Mouse (Mus musculus) forebrain, embryonic 14.5 days (tissue): ENCODE measurements around the gene Ifnl2. TPM values are rescaled to one million over a fixed set of nuclear protein-coding genes. Genes with fewer than 3 reads are reported as not detected.
"Not testable (repeated sequence)": the region's sequence is repeated elsewhere in the genome, so short reads cannot be mapped to it uniquely, and the experiment has no call there.

Experiments used
- ATAC-seq: fragments of 200-750 bp; cut with Nextera tagmentation; 2 replicates; pipeline ENCODE4 v1.8.0; 2017; ENCODE audit warnings: mild to moderate bottlenecking, moderate library complexity
- DNase-seq: peaks from one replicate; pipeline ENCODE4 v3.0.0-alpha.2; 2015; ENCODE audit warnings: low spot score
- H3K27ac ChIP-seq: fragments of 300-500 bp; sonication (generic); 2 replicates; pipeline ENCODE4 v1.5.1; 2014; ENCODE audit warnings: low read depth, mild to moderate bottlenecking, control low read depth, low read length, moderate library complexity
- H3K27me3 ChIP-seq: fragments of 300-500 bp; sonication (generic); replicated peaks from 2 replicates; pipeline ENCODE4 v1.6.1; 2014; ENCODE audit warnings: low read length, control low read depth, mixed read lengths; ENCODE audit not compliant: control insufficient read depth, insufficient read depth
- H3K36me3 ChIP-seq: fragments of 300-500 bp; sonication (generic); 2 replicates; pipeline ENCODE4 v1.6.1; 2014; ENCODE audit warnings: low read length, control low read depth; ENCODE audit not compliant: control insufficient read depth, insufficient read depth
- H3K4me1 ChIP-seq: fragments of 300-500 bp; sonication (generic); 2 replicates; pipeline ENCODE4 v1.6.1; 2014; ENCODE audit warnings: antibody characterized with exemption, low read length, control low read depth; ENCODE audit not compliant: control insufficient read depth, insufficient read depth
- H3K4me2 ChIP-seq: fragments of 300-500 bp; sonication (generic); 2 replicates; pipeline ENCODE4 v1.6.1; 2014; ENCODE audit warnings: mild to moderate bottlenecking, control low read depth, low read length
- H3K4me3 ChIP-seq: fragments of 300-500 bp; sonication (generic); 2 replicates; pipeline ENCODE4 v1.5.1; 2014; ENCODE audit warnings: low read depth, low read length, control low read depth
- H3K9ac ChIP-seq: fragments of 300-500 bp; sonication (generic); 2 replicates; pipeline ENCODE4 v1.6.1; 2014; ENCODE audit warnings: mild to moderate bottlenecking, low read length, control low read depth, moderate library complexity
- H3K9me3 ChIP-seq: fragments of 300-500 bp; sonication (generic); replicated peaks from 2 replicates; pipeline ENCODE4 v1.6.1; 2016; ENCODE audit warnings: low read length, control low read depth, mixed read lengths; ENCODE audit not compliant: control insufficient read depth
- WGBS: fragments of 180-500 bp; shearing (Covaris S2); extraction: QIAGEN DNeasy Blood & Tissue Kit; methylation state at CpG from one replicate; pipeline ENCODE4 v1.1.7; 2014; 5-methylcytosine and 5-hydroxymethylcytosine counted together
- polyA plus RNA-seq: library from polyadenylated mRNA; unstranded; fragments of >200 nt; fragmentation: Nextera tagmentation; extraction: Ambion mirVana; gene quantifications from 2 replicates; pipeline ENCODE4 v1.2.1, GENCODE M21; 2014

Ifnl2 gene
- not detected in 2 replicates for polyA plus RNA-seq

DNA sequence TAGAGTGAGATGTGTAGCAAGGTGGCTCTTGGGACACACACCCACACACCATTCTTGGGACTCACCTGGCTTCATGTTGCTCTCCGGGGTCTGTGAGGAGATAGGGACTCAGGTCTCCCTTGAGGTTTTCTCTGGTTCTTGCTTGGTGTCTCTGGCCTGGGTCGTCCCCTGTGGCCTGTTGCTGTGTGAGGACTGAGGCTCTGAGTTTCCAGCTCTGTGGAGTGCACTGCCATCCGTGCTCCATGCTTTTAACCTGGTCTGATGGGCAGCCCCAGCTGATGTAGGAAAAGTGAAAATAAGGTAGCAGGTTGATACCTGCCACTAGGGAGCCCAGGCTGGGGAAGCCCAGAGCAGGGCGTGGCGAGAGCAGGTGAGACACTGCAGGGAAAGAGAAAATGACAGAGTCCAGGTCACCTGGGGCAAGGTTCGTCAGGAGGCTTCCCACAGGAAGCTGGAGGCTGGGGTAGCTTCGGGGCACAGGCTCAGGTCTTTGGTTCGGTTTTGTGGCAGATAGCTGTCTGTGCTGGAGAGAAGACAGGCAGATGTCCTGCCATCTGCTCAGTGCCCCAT lies at the start of gene Ifnl2:
Gene Ifnl2, minus strand, starts transcription at position 51 of the 570 bp plus-strand sequence.
- not testable (repeated sequence) for H3K27me3 ChIP-seq, H3K4me2 ChIP-seq, H3K4me3 ChIP-seq, H3K9me3 ChIP-seq, H3K27ac ChIP-seq, H3K9ac ChIP-seq, DNase-seq, ATAC-seq, H3K4me1 ChIP-seq, H3K36me3 ChIP-seq
- 60% methylated on average over 8 of the region's 8 CpGs for WGBS

DNA sequence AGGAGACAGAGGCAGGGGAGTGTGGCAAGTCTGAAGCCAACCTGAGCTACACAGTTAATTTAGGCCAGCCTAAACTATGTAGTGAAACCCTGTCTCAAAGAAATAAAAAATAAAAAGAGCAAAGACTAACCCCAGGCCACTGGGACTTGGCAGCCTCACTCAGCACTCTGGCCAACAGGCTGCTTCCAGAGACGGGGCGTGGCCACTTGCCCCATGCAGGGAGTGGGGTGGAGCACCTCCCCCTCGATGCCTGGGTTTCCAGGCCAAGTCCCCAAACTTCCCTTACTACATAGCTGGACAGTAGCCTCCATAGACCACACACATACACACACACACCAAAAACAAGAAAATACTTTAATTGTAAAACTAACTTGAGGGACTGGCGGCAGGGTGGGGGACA lies 48.2 kb upstream of the Ifnl2 start:
- 78% methylated on average over 4 of the region's 4 CpGs for WGBS
- Histone ChIP-seq H3K4me3 (no peak overlapping the region), H3K4me2 (no peak overlapping the region), H3K36me3 (peaks cover 41% of the 10 kb centered on the region), H3K9ac (no peak overlapping the region), H3K4me1 (no peaks in the 10 kb centered on the region), H3K9me3 (no peaks in the 10 kb centered on the region), H3K27ac (no peak overlapping the region), H3K27me3 (no peaks in the 10 kb centered on the region)
- no peak for ATAC-seq
- DNase-seq, result no peak

DNA sequence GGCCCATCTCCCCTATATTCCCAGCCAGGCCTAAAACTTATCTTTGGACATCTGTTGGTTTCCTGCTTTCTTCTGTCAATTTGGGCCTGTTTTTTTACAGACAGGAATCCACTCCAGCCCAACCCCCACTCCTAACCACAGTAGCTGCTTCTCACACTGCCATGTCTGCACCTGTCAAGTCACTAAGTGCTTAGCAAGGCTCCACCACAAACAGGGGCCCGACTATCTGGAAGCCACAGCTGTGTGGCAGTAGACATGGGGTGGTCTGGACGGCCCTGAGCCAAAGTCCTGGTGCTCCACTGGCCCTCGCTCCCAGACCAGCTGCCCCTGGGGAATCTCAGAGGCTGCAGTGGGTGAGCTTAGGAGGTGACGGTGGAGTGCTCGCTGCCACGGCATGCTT lies 47.5 kb upstream of the Ifnl2 start:
- H3K9me3 ChIP-seq, result no peaks in the 10 kb centered on the region
- no peak overlapping the region for H3K4me3 ChIP-seq
- no peak overlapping the region for H3K27ac ChIP-seq
- H3K27me3 ChIP-seq, result no peaks in the 10 kb centered on the region
- no peak overlapping the region for H3K9ac ChIP-seq
- no peaks in the 10 kb centered on the region for H3K4me1 ChIP-seq
- ATAC-seq (no peak), DNase-seq (no peak)
- 87% methylated on average over 6 of the region's 6 CpGs for WGBS
- peaks cover 35% of the 10 kb centered on the region for H3K36me3 ChIP-seq
- no peak overlapping the region for H3K4me2 ChIP-seq

DNA sequence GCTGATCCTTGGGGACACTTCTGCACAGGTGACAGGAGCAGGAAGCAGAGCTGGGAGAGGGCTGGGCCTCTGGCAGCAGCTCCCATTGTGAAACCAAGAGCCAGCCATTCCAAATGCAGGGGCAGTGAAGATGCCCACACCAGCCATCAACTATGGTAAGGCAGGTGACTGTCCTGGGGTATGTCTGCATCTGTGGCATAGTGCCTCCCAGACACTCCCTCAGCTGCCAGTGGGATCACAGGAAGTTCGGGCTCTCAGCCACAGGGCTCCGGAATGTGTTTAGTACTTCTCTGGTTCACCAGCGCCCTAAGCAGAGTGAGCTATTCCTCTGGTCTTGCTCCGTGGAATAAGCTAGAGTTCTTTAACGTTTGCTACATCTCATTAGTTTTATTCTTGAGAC lies 46.8 kb upstream of the Ifnl2 start:
- 80% methylated on average over 5 of the region's 5 CpGs for WGBS
- Histone ChIP-seq H3K9ac (no peak overlapping the region), H3K4me2 (no peak overlapping the region), H3K27ac (no peak overlapping the region), H3K4me1 (no peaks in the 10 kb centered on the region), H3K27me3 (no peaks in the 10 kb centered on the region), H3K9me3 (no peaks in the 10 kb centered on the region), H3K36me3 (peaks cover 29% of the 10 kb centered on the region), H3K4me3 (no peak overlapping the region)
- no peak for ATAC-seq
- DNase-seq, result no peak

DNA sequence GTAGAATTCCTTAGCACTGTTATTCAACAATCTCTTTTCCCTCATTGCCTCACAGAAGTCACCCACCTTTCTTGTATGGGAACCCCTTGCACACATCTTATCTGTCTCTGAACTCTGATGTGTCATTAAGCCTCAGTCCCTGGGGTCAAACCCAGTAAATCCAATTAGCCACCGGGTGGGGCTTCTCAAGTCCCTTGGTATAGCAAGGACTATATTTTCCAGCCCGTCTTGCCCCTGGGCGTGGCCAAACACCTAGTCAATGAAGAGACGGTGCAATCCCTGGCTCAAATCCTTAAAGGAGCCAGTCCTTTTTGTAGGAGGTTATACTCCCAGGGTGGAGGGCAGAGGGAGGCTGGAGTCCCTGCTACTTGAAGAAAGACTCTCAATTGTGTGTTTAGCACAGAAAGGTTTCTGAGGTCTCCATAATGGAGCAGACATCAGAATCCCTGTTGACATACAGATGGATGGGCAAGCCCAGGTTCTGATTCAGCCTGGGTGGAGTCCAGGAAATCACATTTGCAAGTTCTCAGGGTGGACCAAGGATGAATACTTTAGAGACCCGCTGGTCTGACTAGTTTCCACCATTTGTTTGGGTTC lies 45.8 kb upstream of the Ifnl2 start:
- WGBS, result 10% methylated on average over 5 of the region's 5 CpGs
- no peaks in the 10 kb centered on the region for H3K4me1 ChIP-seq
- no peak overlapping the region for H3K4me2 ChIP-seq
- H3K27ac ChIP-seq, result no peak overlapping the region
- no peaks in the 10 kb centered on the region for H3K27me3 ChIP-seq
- DNase-seq (no peak), ATAC-seq (no peak)
- peaks cover 24% of the 10 kb centered on the region for H3K36me3 ChIP-seq
- no peak overlapping the region for H3K9ac ChIP-seq
- no peaks in the 10 kb centered on the region for H3K9me3 ChIP-seq
- H3K4me3 ChIP-seq, result no peak overlapping the region

DNA sequence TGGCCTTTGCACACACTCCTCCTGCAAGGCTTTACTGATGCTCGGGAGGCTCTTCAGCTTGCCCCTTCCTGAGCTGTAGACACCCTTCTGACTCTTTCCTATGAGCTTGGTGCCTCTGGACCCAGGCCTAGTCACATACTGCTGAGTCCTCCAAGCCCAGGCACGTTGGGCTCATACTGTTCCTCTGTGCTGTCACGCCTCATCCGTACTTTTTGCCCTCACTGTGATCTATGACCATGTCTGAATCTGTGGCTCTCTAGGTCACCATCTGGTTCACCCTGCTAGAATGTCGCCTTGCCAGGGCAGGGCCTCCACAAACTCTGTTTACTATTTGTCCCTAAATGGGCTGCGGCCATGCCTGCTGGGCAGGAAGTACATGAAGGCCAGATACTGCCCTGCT lies 42.8 kb upstream of the Ifnl2 start:
- no peak overlapping the region for H3K4me3 ChIP-seq
- no peaks in the 10 kb centered on the region for H3K36me3 ChIP-seq
- no peaks in the 10 kb centered on the region for H3K27me3 ChIP-seq
- WGBS, result 94% methylated on average over 6 of the region's 6 CpGs
- H3K4me1 ChIP-seq, result no peaks in the 10 kb centered on the region
- H3K27ac ChIP-seq, result no peak overlapping the region
- no peak for ATAC-seq
- no peak overlapping the region for H3K9ac ChIP-seq
- H3K9me3 ChIP-seq, result no peaks in the 10 kb centered on the region
- no peak for DNase-seq
- H3K4me2 ChIP-seq, result no peak overlapping the region

DNA sequence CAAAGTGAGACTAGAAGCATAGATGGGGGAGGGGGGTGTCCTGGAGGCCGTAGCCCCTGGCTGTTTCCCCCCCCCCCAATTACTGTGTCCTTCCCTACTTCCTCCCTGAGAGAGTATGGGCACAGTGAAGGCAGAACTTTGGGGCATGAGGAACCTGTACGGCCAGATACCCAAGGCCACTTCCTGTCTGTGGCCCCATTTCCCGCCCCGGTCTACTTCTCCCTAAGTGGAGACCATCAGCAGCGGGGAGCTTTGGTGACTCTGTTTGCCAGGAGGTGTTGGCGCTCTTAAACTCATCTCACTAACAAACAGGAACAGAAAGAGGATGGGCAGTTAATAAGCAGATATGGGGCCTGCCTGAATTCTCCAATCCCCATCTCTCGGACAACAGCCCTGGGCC lies 37.4 kb upstream of the Ifnl2 start:
- no peak for DNase-seq
- 74% methylated on average over 7 of the region's 7 CpGs for WGBS
- no peak overlapping the region for H3K9ac ChIP-seq

DNA sequence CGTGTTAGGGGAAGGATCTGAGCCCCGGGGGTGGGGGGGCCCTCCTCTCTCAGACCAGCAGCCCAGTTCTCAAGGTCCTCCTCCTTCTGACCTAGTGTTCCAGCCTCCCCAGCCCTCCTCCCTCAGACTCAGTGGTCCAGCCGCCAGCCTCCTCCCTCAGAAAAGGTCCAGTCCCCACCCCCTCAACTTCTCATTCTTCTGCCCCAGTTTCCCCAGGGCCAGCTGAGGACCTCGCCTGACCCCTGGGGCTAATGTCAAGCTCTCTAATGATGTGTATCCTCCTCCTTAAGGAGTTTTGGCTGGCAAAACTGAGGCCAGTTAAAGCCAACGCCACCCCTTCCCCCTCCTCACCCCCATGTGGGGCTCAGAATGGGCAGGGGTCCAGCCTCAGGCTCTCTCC lies 36.9 kb upstream of the Ifnl2 start, which contains the start of gene Nccrp1:
Gene Nccrp1, minus strand, starts transcription at position 101 of the 400 bp plus-strand sequence.
- Histone ChIP-seq H3K27ac (no peak within 1 kb of the TSS), H3K4me2 (peak within 1 kb of the TSS; percentile 52), H3K36me3 (no peaks in the 10 kb centered on the region), H3K4me1 (no peaks in the 10 kb centered on the region; the same call in 1 of the 2 replicates), H3K9me3 (no peaks in the 10 kb centered on the region), H3K9ac (peak within 1 kb of the TSS; percentile 40; the same call in 1 of the 2 replicates), H3K4me3 (peak within 1 kb of the TSS; percentile 19), H3K27me3 (peaks cover 31% of the 10 kb centered on the region)
- no peak for DNase-seq
- WGBS, result 7% methylated on average over 5 of the region's 5 CpGs
- ATAC-seq, result no peak

More for the DNA sequence above, 37.4 kb upstream of the Ifnl2 start:
- H3K36me3 ChIP-seq, result no peaks in the 10 kb centered on the region
- no peaks in the 10 kb centered on the region for H3K9me3 ChIP-seq
- H3K27me3 ChIP-seq, result peaks cover 31% of the 10 kb centered on the region
- no peak overlapping the region for H3K4me2 ChIP-seq
- no peaks in the 10 kb centered on the region; the same call in 1 of the 2 replicates for H3K4me1 ChIP-seq
- no peak overlapping the region for H3K27ac ChIP-seq
- H3K4me3 ChIP-seq, result no peak overlapping the region
- no peak for ATAC-seq

DNA sequence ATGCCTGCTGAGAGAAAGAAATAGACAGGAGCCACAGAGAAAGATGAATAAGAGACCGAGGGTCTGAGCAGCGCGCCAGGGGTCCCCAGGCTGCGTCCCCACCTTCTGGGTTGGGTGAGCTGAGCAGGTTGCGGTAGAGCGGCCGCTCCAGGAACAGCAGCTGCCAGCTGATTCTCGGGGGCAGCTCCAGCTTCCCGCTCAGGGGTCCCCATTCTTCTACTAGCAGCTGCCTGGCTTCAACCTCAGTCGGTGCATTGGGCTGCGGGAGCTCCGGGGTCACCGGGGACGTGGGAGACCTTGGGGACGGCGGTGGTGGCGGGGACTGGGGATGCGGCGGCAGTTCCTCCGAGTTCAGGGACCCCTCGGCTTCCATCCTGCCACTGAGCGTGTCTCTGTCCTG lies 36.4 kb upstream of the Ifnl2 start:
- peak overlapping the region; percentile 19 for H3K4me3 ChIP-seq
- peaks cover 31% of the 10 kb centered on the region for H3K27me3 ChIP-seq
- no peaks in the 10 kb centered on the region for H3K36me3 ChIP-seq
- WGBS, result 1% methylated on average over 22 of the region's 22 CpGs
- no peaks in the 10 kb centered on the region for H3K9me3 ChIP-seq
- H3K27ac ChIP-seq, result no peak overlapping the region
- ATAC-seq, result no peak
- H3K9ac ChIP-seq, result peak overlapping the region; percentile 40; the same call in 1 of the 2 replicates
- DNase-seq, result no peak
- no peaks in the 10 kb centered on the region; the same call in 1 of the 2 replicates for H3K4me1 ChIP-seq
- peak overlapping the region; percentile 52 for H3K4me2 ChIP-seq
